Mouse (Mus musculus) ZHBTc4 (cell line): Measurements from ENCODE around the gene Krt17.
A peak's percentile ranks its signal among the peaks of the same experiment; 100 is the strongest.
"Not testable (repeated sequence)": the region's sequence is repeated elsewhere in the genome, so short reads cannot be mapped to it uniquely, and the experiment has no call there.

Experiments used
- DNase-seq: peaks from one replicate; pipeline ENCODE4 v3.0.0-alpha.2; 2011; ENCODE audit warnings: low read depth, low spot score

Krt17 gene

GRCm38 (mm10) chr11:100260514-100261234, at the start of gene Krt17:
Krt17 (minus strand) TSS chr11:100261029.
- DNase-seq, result peak; percentile 23

DNA sequence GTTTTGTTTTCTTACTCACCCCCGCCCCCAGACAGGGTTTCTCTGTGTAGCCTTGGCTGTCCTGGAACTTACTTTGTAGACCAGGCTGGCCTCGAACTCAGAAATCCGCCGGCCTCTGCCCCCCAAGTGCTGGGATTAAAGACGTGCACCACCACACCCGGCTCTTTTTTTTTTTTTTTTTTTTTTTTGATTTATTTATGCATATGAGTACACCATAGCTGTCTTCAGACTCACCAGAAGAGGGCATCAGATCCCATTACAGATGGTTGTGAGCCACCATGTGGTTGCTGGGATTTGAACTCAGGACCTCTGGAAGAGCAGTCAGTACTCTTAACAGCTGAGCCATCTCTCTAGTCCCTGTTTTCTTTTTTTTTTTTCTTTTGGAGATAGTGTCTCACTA, 47.8 kb upstream of the Krt17 start:
- not testable (repeated sequence) for DNase-seq

DNA sequence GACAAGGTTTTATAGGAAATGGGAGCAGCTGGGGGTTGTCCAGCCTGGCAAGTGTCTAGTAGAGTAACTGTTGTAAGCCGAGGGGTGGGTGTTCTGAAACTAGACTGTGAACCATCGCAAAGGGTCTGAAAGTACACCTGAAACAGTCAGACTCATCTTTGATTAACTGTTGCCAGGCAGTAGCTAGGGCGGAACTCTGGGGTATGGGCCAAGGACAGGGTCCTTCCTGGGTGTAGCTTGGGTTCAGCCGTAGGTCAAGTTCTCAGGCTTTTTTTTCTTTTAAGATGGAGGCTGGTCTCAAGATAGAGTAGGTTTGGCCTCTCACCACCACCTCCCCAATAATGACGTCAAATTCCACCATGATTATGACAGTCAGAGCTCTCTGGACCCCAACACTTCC, 47.1 kb upstream of the Krt17 start:
- DNase-seq, result peak; percentile 62

DNA sequence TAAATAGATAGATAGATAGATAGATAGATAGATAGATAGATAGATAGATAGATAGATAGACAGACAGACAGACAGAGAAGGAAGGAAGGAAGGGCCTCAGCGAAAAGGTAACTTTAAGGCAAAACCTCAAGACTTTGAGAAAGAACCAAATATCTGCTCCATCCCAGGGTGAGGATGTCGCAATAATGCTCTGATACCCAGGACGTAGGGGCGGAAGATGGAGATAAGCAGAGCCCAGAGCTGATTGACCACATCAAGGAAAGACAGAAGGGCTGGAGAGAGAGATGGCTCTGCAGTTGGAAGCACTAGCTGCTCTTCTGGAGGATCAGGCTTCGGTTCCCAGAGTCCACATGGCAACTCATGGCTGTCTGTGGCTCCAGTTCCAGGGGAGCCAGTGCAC, 40.5 kb upstream of the Krt17 start:
- DNase-seq, result no peak

DNA sequence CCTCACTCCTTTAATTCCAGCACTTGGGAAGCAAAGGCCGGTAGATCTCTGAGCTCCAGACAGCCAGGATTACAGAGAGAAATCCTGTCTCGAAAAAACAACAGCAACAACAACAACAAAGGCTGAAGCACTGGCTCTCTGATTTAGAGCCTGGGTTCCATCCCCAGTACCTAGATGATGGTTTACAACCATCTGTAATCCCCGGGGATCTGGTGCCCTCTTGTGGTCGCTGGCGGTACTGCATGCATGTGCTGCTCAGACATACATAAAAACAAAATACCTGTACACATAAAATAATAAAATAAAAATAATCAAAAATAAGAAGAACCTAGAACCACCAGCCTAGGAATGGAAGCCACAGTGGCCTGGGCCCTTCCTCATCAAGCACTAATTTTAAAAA, 39.5 kb upstream of the Krt17 start:
- DNase-seq, result peak; percentile 85

DNA sequence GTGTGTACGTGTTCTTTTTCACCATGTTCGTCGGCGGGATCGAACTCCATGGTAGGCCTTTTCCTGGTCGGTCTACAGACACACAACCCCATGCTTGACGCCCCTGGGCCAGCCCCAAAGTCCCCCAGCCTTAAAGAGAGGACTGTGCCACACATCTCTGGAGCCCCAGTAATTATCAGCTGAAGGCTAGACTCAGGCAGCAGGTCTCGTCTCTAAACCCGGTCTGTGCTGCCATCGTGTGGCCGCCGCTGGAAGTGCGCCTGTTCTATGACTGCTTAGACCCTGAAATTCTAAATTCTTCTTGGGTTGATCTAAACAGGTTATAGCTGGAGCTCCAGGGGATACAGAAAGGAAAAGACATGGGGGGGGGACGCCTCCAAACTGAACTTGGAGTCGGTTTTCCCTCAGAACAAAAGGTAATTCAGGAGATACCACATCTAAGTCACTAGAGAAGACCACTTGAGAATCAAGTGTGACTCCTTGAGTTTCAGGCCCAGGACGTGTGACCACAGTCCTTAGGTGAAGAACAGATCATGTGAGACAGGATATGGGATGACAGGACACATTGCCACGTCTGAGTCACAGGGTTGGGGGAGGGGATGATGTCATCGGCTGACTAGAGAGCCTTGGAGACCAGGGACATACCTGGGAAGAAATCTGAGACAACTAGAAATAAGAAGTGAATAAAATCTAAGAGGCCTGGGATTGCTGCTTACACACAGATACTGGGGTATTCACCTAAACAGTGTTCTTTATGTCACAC, 37.6 kb upstream of the Krt17 start:
- peak; percentile 90 for DNase-seq

GRCm38 (mm10) chr11:100297801-100298200, 37.0 kb upstream of the Krt17 start:
- peak; percentile 83 for DNase-seq

GRCm38 (mm10) chr11:100295308-100295707, 34.5 kb upstream of the Krt17 start:
- peak; percentile 92 for DNase-seq

DNA sequence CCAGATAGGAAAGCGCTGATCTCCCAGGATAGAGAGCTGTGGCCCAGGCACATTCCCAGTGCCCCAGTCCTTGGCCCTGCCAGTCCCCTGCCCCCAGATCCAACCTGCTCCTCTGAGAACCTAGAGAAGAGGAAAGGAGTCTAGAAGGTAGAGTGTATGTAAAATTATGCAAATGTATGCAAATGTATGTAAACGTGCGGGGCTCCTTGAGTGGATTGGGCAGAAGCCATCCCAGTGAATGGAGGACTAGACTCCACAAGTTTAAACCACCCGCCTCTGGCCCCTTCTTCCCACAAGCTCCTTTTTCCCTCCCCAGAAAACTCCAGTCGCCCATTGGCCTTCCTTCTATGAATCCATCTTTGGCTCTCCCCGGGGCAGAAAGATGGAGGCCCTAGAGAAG, 32.1 kb upstream of the Krt17 start:
- DNase-seq, result peak; percentile 75

DNA sequence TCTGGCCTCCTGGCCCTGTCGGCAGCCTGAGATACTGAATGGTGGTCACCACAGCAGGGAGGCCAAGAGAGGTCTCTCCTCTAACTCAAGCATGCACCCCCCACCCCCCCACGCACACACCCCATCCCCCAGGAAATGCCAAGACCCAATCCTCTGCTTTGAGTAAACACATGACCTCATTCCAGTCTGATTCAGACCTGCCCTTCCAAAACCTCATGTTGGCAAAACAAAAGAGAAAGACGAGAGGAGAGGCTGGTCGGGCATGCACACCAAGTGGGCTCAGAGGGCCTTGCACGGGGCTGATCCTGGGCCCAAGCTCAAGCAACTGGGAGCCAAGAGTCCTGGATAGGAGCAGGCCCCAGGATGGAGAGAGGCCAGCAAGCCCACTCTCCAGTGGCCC, 29.4 kb upstream of the Krt17 start:
- DNase-seq, result no peak

DNA sequence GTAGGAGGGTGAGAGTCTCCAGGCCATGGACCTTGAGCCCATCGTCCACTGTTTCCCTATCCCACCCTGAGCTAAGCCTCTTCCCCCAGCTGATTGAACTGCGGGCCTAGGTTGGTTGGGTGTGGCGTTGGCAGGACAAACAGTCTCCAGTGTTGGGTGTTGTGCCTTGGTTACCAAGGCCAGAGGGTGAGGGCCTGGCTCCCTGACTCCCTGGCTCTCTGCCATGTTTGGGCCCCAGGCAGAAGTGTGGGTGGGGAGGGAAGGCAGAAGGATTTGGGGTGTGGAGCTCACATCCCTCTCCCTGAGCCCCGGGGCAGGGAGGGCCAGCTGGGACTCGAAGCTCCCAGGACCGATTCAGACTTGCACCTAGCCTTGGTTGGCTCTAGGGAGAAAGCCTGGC, 28.1 kb upstream of the Krt17 start:
- no peak for DNase-seq

DNA sequence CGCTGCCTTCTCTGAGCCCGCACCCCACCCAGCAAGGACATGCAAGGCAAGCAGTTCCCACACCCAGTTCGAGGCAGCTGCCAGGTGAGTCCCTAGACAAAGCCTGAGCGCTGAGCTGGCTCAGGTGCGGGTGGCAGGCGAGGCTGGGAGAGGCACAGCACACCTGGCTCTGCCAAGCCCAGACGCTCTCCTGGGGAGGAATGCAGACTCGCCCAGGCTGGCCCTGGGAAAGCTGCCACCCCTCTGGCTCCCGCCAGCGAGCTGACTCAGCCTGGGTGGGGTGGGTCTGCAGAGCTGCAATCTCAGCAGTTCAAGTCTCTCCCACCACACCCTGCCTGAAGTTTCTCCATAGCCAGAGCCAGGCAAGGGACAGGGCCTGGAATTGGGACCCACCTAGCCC, 26.2 kb upstream of the Krt17 start:
- DNase-seq, result peak; percentile 79

GRCm38 (mm10) chr11:100284988-100285387, 24.2 kb upstream of the Krt17 start:
- DNase-seq, result peak; percentile 90

- peak; percentile 93 for DNase-seq
These were observed 21.7 kb upstream of the Krt17 start for GRCm38 (mm10) chr11:100282549-100282948.

GRCm38 (mm10) chr11:100281596-100282544, 21.0 kb upstream of the Krt17 start:
- peak; percentile 94 for DNase-seq

DNA sequence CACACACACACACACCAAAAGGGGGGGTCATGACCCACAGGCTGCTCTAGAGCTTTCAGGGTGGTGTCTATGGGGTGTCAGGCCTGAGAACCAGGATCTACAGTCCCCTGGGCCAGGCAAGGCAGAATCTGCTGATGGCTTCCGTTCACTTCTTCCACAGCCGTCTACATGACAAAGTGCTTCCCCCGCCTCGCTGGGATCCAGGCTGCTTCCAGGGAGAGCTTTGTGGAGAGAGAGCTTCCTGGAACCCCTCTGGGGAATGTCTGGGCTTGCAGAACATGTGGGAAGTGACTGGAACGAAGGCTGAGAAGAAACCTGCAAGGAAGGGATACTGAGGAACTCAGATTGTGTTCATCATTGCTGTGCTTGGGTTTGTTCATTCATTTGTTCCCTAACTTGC, 17.9 kb upstream of the Krt17 start:
- peak; percentile 60 for DNase-seq

- peak; percentile 86 for DNase-seq
These were observed 17.1 kb upstream of the Krt17 start for GRCm38 (mm10) chr11:100277726-100278480.

DNA sequence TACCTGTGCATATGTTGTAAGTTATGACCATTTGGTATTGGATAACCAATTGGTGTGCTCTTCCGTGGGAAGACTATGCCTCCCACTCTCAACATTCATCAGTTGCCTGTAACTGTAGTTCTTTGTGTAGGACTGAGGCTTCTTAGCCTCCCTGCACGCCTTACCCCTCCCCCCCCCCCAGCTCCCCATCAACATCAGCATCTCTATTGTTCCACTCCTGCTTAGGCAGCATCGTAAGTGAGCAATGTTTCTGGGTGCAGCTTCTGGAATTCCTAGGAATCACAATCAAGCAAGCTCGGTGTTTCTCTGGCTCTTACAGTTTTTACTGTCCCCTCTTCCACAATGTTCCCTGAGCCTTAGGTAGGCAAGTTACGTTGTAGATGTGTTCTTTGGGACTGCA, 14.6 kb upstream of the Krt17 start:
- DNase-seq, result peak; percentile 88

DNA sequence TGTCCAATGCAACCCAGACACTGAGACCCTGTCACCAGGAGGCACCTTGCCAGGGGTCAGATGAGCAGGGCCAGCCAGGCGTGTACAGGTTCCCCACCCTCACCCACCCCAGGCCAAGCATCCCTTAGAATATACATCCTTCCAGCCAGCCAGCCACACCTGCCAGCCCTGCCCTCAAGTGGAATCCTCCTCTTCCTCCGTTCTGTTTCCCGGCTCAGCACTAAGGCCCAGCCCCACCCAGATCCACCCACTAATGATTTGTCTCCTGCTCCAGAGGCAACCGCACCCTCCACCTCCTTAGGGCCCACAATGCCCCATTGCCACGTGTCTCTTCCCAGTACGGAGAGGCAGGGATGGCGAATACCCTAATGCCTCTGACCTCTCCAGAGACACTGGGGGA, 13.9 kb upstream of the Krt17 start:
- DNase-seq, result peak; percentile 92

DNA sequence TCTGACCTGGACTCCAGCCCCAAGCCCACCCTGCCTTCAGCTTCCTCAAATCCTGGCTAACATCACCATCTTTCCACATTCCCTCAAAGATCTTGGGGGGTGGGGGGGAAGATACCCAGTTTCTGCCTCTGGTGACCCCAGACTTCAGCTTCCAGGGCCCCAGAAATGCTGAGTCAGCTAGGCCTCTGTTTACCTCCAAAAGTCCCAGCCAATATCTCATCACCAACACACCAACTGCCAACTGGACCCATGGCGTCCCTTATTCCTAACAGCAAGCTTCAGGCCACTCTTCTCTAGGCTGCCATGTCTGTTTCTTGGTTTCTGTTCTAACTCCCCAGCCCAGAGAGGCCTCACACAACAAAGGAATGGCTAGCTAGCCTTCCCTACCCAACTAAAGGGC, 11.0 kb upstream of the Krt17 start:
- DNase-seq, result no peak

- DNase-seq, result peak; percentile 53
These were observed 9.0 kb upstream of the Krt17 start, which contains the start of gene Krt42 for GRCm38 (mm10) chr11:100269821-100270332. Krt42 (minus strand) TSS chr11:100269871.
